Mouse (Mus musculus) heart, adult 2 months (tissue): ENCODE data around the gene Golga4.

Source experiments
- EP300 ChIP-seq: fragments of 200-500 bp; IDR thresholded peaks from 2 replicates; pipeline ENCODE4 v1.6.1; 2011; ENCODE audit warnings: low read depth, low read length, control low read depth; ENCODE audit not compliant: insufficient read depth
- POLR2A ChIP-seq: fragments of 200-500 bp; IDR thresholded peaks from 2 replicates; pipeline ENCODE4 v1.6.1; 2011; ENCODE audit warnings: mild to moderate bottlenecking, low read depth, low read length, control low read depth; ENCODE audit not compliant: insufficient read depth

DNA sequence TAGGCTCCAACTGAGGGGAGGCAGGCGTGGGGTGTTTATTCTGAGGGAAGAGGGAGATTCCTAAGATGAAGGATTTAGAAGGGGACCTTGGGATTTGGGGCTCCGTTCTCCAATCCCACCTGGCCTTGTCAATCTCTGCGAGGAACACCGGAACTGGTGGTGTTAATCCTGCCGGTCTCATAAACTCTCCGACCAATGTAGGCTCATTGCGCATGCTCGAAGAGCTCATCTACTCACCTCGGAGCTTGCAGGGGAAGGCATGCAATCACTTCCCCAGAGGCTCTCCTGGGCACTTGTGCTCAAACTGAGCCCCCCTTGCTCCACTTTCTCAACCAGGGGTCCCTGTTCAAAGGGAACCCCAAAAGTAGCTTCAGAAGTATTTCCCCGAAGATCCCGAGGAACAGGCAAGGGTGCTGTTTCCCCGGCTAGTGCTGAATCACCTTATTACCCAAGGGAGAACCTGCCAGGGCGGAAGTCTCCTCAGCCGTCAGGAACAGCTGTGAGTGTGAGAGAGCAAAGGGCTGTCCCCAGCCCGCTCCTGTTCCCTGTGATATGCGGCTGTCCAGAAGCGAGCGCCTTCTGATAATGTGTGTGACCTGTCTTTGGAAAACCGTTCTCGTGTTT lies 106.0 kb downstream of the Golga4 start:
- TF ChIP-seq EP300 (no peak), POLR2A (0 out of 2 replicates have a peak, but pooled peaks have one; percentile 40)
